Mouse (Mus musculus): ENCODE results near the gene Tspear. TPM values are rescaled to one million over a fixed set of nuclear protein-coding genes. Genes with fewer than 3 reads are reported as not detected.

The Tspear gene
- polyA plus RNA-seq, 1 experiment from 2014 or later = 0.67 TPM

DNA sequence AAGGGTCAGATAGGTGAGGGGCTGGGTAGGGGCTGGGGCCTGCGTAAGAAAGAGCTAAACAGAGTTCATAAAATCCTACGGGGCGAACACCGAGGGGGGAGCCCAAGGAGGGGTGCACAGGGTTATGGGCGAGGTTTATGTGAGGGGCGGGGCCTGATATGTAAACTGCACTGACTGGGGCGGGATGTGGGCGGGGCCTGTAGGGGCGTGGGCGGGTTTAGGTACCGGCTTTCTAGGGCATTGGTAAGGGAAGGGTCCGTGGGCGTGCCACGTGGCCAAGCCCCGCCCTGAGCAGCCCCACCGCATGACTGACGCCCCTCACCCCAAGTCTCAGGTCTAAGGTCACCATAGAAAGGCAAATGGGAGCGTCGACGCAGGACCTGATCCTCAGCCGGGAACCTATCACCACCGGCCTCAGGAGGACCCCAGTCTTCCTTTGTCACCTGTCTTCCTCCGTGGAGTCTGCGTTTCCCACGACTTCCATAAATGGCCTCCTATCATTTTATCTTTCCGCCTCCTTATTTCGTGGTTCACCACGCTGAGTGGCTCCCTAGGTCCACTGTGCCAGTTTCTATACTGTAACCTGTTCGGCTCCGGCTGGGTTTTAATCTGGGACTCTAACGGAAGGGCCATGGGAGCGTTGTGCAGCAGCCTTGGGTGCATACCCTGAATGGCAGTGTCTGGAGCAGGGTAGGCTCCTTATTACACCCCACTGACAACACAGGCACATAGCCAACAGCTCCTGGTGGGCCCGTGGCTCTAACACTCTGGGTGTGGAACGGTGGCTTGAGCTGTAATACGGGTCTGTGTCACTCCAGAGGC lies 216.7 kb downstream of the Tspear start:
- Histone ChIP-seq H3K4me3 (ENCODE audit: low read depth, low read length) (peak overlapping the region; percentile 60), H3K36me3 (ENCODE audit: control insufficient read depth, insufficient read depth, low read length) (no peaks in the 10 kb centered on the region), H3K27me3 (ENCODE audit: control insufficient read depth, insufficient read depth, low read length) (no peaks in the 10 kb centered on the region), H3K4me1 (replicated peaks; ENCODE audit: control insufficient read depth, insufficient read depth) (no peaks in the 10 kb centered on the region; the same call in 1 of the 2 replicates), H3K9me3 (ENCODE audit: control insufficient read depth, low read length) (no peaks in the 10 kb centered on the region), H3K27ac (replicated peaks) (no peak overlapping the region), H3K4me2 (replicated peaks; ENCODE audit: low read depth) (peak overlapping the region; percentile 81), H3K9ac (ENCODE audit: low read length) (peak overlapping the region; percentile 27; the same call in 1 of the 2 replicates)
- WGBS = 6% methylated on average over 29 of the region's 35 CpGs
- TF ChIP-seq CTCF (IDR thresholded peaks at IDR 0.05; ENCODE audit: low read depth) = no peak
- no peak for TF ChIP-seq EP300 (optimal IDR thresholded peaks at IDR 0.05)
- DNase-seq (ENCODE audit: low spot score) = peak; percentile 87
- peak; percentile 84 for ATAC-seq (ENCODE audit: low FRiP score, low TSS enrichment)

- Histone ChIP-seq H3K27me3 (ENCODE audit: control insufficient read depth, insufficient read depth, low read length) (no peaks in the 10 kb centered on the region), H3K9me3 (ENCODE audit: control insufficient read depth, low read length) (no peaks in the 10 kb centered on the region), H3K9ac (ENCODE audit: low read length) (no peak overlapping the region), H3K36me3 (ENCODE audit: control insufficient read depth, insufficient read depth, low read length) (no peaks in the 10 kb centered on the region), H3K4me2 (replicated peaks; ENCODE audit: low read depth) (no peak overlapping the region), H3K27ac (replicated peaks) (no peak overlapping the region), H3K4me1 (replicated peaks; ENCODE audit: control insufficient read depth, insufficient read depth) (no peaks in the 10 kb centered on the region), H3K4me3 (ENCODE audit: low read depth, low read length) (no peak overlapping the region)
- DNase-seq (ENCODE audit: low spot score) = no peak
- TF ChIP-seq CTCF (IDR thresholded peaks at IDR 0.05; ENCODE audit: low read depth) = no peak
- no peak for TF ChIP-seq EP300 (optimal IDR thresholded peaks at IDR 0.05)
- ATAC-seq (ENCODE audit: low FRiP score, low TSS enrichment) = 0 out of 2 replicates have a peak, but pooled peaks have one; percentile 45
- WGBS = 51% methylated on average over 7 of the region's 7 CpGs
Measured at GRCm38 (mm10) chr10:77912605-77913004, 226.2 kb downstream of the Tspear start.

DNA sequence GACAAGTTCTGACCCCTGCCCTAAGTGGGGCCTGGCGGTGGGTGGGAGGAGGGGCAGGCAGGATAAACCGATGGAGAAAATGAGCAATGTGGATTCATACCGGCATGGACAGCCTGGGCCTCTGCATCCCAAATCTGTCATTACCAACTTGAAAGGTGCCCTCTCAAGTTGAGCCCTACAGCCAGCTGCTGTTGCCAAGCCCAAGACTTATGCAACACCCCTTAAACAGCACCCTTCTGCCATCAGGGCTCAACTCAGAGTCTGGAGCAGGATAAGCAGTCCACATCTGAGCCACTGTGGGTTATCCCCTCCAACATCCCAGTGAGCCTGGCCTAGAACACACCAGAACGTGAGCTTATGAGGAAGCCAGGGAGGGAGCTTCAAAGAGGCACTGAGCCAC lies 226.9 kb downstream of the Tspear start:
- Histone ChIP-seq H3K36me3 (ENCODE audit: control insufficient read depth, insufficient read depth, low read length) (no peaks in the 10 kb centered on the region), H3K4me3 (ENCODE audit: low read depth, low read length) (no peak overlapping the region), H3K9ac (ENCODE audit: low read length) (no peak overlapping the region), H3K4me1 (replicated peaks; ENCODE audit: control insufficient read depth, insufficient read depth) (no peaks in the 10 kb centered on the region), H3K4me2 (replicated peaks; ENCODE audit: low read depth) (no peak overlapping the region), H3K9me3 (ENCODE audit: control insufficient read depth, low read length) (no peaks in the 10 kb centered on the region), H3K27me3 (ENCODE audit: control insufficient read depth, insufficient read depth, low read length) (no peaks in the 10 kb centered on the region), H3K27ac (replicated peaks) (no peak overlapping the region)
- ATAC-seq (ENCODE audit: low FRiP score, low TSS enrichment) (no peak), DNase-seq (ENCODE audit: low spot score) (no peak)
- TF ChIP-seq CTCF (IDR thresholded peaks at IDR 0.05; ENCODE audit: low read depth) (no peak), EP300 (optimal IDR thresholded peaks at IDR 0.05) (no peak)
- WGBS = 72% methylated on average over 4 of the region's 4 CpGs

DNA sequence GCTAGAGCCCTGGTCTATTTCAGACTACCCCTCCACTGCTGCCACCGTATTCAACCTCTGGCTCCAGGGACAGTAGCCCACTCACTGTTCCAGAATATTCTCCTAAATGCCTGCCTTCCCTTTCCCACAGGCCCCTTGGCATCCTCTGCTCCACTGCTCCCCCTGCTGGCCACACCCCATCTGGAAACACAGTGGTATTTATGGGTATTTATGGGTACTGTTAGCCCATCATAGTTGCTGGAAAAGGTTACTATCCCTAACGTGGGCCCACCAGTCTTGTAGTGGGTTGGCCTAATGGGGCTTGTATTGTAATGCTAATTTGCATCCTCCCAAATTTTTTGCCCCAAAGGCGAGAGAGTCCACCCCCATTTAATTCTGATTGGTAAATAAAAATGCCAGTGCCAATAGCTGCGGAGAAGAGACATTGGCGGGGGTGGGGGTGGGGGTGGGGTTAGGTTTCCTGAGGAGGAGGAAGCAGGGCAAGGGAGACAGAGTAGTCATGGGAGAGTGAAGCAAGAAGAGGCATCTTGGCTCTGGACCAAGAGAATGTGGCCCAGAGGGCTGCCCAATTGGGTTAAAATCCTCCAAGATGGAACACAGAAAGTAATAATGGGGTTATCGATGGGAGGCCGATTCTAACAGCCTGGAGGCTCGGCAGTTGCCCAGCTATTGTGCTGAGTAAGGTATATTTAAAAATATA lies 230.4 kb downstream of the Tspear start:
- TF ChIP-seq CTCF (IDR thresholded peaks at IDR 0.05; ENCODE audit: low read depth) = peak; percentile 83
- no peak for TF ChIP-seq EP300 (optimal IDR thresholded peaks at IDR 0.05)
- Histone ChIP-seq H3K36me3 (ENCODE audit: control insufficient read depth, insufficient read depth, low read length) (no peaks in the 10 kb centered on the region), H3K9ac (ENCODE audit: low read length) (no peak overlapping the region), H3K27ac (replicated peaks) (no peak overlapping the region), H3K4me2 (replicated peaks; ENCODE audit: low read depth) (no peak overlapping the region), H3K27me3 (ENCODE audit: control insufficient read depth, insufficient read depth, low read length) (no peaks in the 10 kb centered on the region), H3K4me3 (ENCODE audit: low read depth, low read length) (no peak overlapping the region), H3K9me3 (ENCODE audit: control insufficient read depth, low read length) (no peaks in the 10 kb centered on the region), H3K4me1 (replicated peaks; ENCODE audit: control insufficient read depth, insufficient read depth) (no peaks in the 10 kb centered on the region)
- peak; percentile 66 for DNase-seq (ENCODE audit: low spot score)
- WGBS = 59% methylated on average over 8 of the region's 8 CpGs
- 0 out of 2 replicates have a peak, but pooled peaks have one; percentile 30 for ATAC-seq (ENCODE audit: low FRiP score, low TSS enrichment)

- TF ChIP-seq EP300 (optimal IDR thresholded peaks at IDR 0.05) = no peak
- TF ChIP-seq CTCF (IDR thresholded peaks at IDR 0.05; ENCODE audit: low read depth) = no peak
- Histone ChIP-seq H3K4me1 (replicated peaks; ENCODE audit: control insufficient read depth, insufficient read depth) (no peaks in the 10 kb centered on the region), H3K27ac (replicated peaks) (no peak overlapping the region), H3K36me3 (ENCODE audit: control insufficient read depth, insufficient read depth, low read length) (no peaks in the 10 kb centered on the region), H3K27me3 (ENCODE audit: control insufficient read depth, insufficient read depth, low read length) (no peaks in the 10 kb centered on the region), H3K4me2 (replicated peaks; ENCODE audit: low read depth) (no peak overlapping the region), H3K9me3 (ENCODE audit: control insufficient read depth, low read length) (no peaks in the 10 kb centered on the region), H3K4me3 (ENCODE audit: low read depth, low read length) (no peak overlapping the region), H3K9ac (ENCODE audit: low read length) (no peak overlapping the region)
- no peak for DNase-seq (ENCODE audit: low spot score)
- no peak for ATAC-seq (ENCODE audit: low FRiP score, low TSS enrichment)
- 58% methylated on average over 5 of the region's 5 CpGs for WGBS
Measured at GRCm38 (mm10) chr10:77921009-77921408, 234.6 kb downstream of the Tspear start.

DNA sequence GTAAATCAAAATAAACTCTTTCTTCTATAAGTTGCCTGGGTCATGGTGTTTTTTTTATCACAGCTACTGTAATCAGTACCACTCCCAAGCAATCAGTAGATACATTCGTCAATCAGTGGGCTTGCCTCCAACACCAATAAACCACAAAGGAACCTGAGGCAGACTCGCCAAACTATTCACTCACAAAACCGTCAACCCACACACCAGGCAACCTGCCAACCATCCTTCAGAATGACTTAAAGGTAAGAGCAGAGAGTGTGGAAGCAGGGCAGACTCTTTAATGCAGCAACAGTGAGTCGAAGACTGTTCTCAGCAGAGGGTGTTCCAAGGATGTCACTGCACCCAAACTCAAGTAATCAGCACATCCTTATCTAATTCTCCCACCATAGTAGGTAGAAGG lies 236.3 kb downstream of the Tspear start:
- Histone ChIP-seq H3K27ac (replicated peaks) (no peak overlapping the region), H3K9me3 (ENCODE audit: control insufficient read depth, low read length) (no peaks in the 10 kb centered on the region), H3K36me3 (ENCODE audit: control insufficient read depth, insufficient read depth, low read length) (no peaks in the 10 kb centered on the region), H3K4me1 (replicated peaks; ENCODE audit: control insufficient read depth, insufficient read depth) (no peaks in the 10 kb centered on the region), H3K4me2 (replicated peaks; ENCODE audit: low read depth) (no peak overlapping the region), H3K27me3 (ENCODE audit: control insufficient read depth, insufficient read depth, low read length) (no peaks in the 10 kb centered on the region), H3K9ac (ENCODE audit: low read length) (no peak overlapping the region), H3K4me3 (ENCODE audit: low read depth, low read length) (no peak overlapping the region)
- ATAC-seq (ENCODE audit: low FRiP score, low TSS enrichment) (no peak), DNase-seq (ENCODE audit: low spot score) (peak; percentile 42)
- TF ChIP-seq EP300 (optimal IDR thresholded peaks at IDR 0.05) (no peak), CTCF (IDR thresholded peaks at IDR 0.05; ENCODE audit: low read depth) (no peak)
- WGBS = 43% methylated on average over 4 of the region's 4 CpGs

Measured in stomach, postnatal 0 days (tissue).